Mouse (Mus musculus): ENCODE measurements at regions not wholly inside any gene's neighbourhood (a gene's known extent, or its start where the extent isn't known, plus 50 kb on each side); places are given as distances from the start of the nearest gene placed in this dataset.

GRCm38 (mm10) chr8:26358711-26359136 lies 239.4 kb downstream of the Gm45692 start:
- Histone ChIP-seq H3K4me1 (ENCODE audit: control insufficient read depth, insufficient read depth, low read length) (no peaks in the 10 kb centered on the region), H3K36me3 (ENCODE audit: control insufficient read depth, insufficient read depth, low read length) (no peaks in the 10 kb centered on the region), H3K9me3 (ENCODE audit: control insufficient read depth, low read length) (no peaks in the 10 kb centered on the region), H3K4me3 (ENCODE audit: low read depth, low read length) (no peak overlapping the region), H3K4me2 (no peak overlapping the region), H3K27ac (ENCODE audit: low read depth, low read length) (no peak overlapping the region), H3K9ac (ENCODE audit: low read length) (no peak overlapping the region), H3K27me3 (ENCODE audit: control insufficient read depth, insufficient read depth, low read length) (no peaks in the 10 kb centered on the region)
- WGBS = 83% methylated on average over 13 of the region's 13 CpGs
- DNase-seq (ENCODE audit: low spot score, missing footprints) (no peak), ATAC-seq (ENCODE audit: low FRiP score) (no peak)

DNA sequence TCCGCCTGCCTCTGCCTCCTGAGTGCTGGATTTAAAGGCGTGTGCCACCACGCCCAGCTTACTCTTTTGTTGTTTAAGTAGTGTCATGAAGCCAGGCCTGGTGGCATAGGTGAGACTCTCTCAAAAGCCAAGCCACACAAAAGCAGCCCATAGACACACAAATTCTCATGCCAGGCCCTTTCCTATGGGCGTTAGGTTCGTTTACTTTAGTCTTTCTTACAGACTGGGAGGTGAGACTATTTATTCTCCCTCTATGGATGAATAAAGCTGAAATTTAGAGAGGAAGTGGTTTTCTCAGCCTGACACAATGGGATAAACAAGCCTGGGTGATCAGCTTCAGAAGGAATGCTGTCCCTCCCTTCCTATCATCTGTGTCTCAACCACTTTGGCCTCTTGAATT lies 243.0 kb downstream of the Gm45692 start:
- Histone ChIP-seq H3K4me2 (no peak overlapping the region), H3K4me1 (ENCODE audit: control insufficient read depth, insufficient read depth, low read length) (no peaks in the 10 kb centered on the region), H3K27ac (ENCODE audit: low read depth, low read length) (no peak overlapping the region), H3K36me3 (ENCODE audit: control insufficient read depth, insufficient read depth, low read length) (no peaks in the 10 kb centered on the region), H3K9me3 (ENCODE audit: control insufficient read depth, low read length) (no peaks in the 10 kb centered on the region), H3K4me3 (ENCODE audit: low read depth, low read length) (no peak overlapping the region), H3K27me3 (ENCODE audit: control insufficient read depth, insufficient read depth, low read length) (no peaks in the 10 kb centered on the region), H3K9ac (ENCODE audit: low read length) (no peak overlapping the region)
- DNase-seq (ENCODE audit: low spot score, missing footprints) (no peak), ATAC-seq (ENCODE audit: low FRiP score) (no peak)
- WGBS = 91% methylated on average over 5 of the region's 5 CpGs

DNA sequence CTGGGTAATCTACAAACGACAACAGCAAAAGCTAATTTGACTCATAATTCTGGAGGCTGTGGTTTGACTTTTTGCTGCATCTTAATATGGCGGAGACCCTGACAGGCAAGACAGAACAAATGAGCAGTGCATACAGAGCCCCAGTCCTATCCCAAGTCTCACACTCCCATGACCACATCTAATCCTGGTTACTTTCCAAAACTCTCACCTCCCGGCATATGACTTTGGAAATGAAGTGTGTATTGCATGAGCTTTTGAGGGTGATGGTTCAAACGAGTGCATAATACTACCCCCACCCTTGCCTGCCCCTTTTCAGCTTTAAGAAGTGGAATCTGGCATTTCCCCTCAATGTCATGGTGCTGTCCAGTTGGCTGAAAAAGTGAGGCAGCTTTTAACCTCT lies 244.3 kb downstream of the Gm45692 start:
- Histone ChIP-seq H3K9ac (ENCODE audit: low read length) (no peak overlapping the region), H3K4me3 (ENCODE audit: low read depth, low read length) (no peak overlapping the region), H3K4me1 (ENCODE audit: control insufficient read depth, insufficient read depth, low read length) (no peaks in the 10 kb centered on the region), H3K36me3 (ENCODE audit: control insufficient read depth, insufficient read depth, low read length) (no peaks in the 10 kb centered on the region), H3K9me3 (ENCODE audit: control insufficient read depth, low read length) (no peaks in the 10 kb centered on the region), H3K27me3 (ENCODE audit: control insufficient read depth, insufficient read depth, low read length) (no peaks in the 10 kb centered on the region), H3K4me2 (no peak overlapping the region), H3K27ac (ENCODE audit: low read depth, low read length) (no peak overlapping the region)
- DNase-seq (ENCODE audit: low spot score, missing footprints) = no peak
- WGBS = 88% methylated on average over 4 of the region's 4 CpGs
- ATAC-seq (ENCODE audit: low FRiP score) = no peak

- Histone ChIP-seq H3K36me3 (ENCODE audit: control insufficient read depth, insufficient read depth, low read length) (no peaks in the 10 kb centered on the region), H3K9me3 (ENCODE audit: control insufficient read depth, low read length) (no peaks in the 10 kb centered on the region), H3K27me3 (ENCODE audit: control insufficient read depth, insufficient read depth, low read length) (no peaks in the 10 kb centered on the region), H3K4me2 (no peak overlapping the region), H3K27ac (ENCODE audit: low read depth, low read length) (no peak overlapping the region), H3K9ac (ENCODE audit: low read length) (no peak overlapping the region), H3K4me3 (ENCODE audit: low read depth, low read length) (no peak overlapping the region), H3K4me1 (ENCODE audit: control insufficient read depth, insufficient read depth, low read length) (no peaks in the 10 kb centered on the region)
- WGBS = 73% methylated on average over 4 of the region's 4 CpGs
- ATAC-seq (ENCODE audit: low FRiP score) (no peak), DNase-seq (ENCODE audit: low spot score, missing footprints) (no peak)
These were observed 245.3 kb downstream of the Gm45692 start for GRCm38 (mm10) chr8:26364637-26365036.

DNA sequence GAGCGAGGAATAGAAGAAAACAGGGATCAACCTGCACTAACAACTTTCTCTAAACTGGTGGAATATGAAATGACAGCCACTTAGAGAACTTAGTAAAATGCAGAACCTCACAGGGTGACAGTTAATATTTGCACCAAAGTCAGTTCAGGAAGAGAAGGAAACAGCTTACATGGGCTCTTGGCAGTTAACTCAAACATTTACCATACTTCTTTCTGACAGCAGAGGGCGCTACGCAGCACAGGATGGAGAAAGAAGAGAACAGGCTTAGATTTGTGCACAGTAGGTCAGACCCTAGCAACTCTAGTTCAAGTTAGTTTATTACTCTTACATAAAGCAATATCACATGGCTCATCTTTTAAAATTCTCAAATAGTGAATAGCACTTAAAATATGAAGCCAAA lies 261.3 kb downstream of the Gm45692 start:
- Histone ChIP-seq H3K4me1 (ENCODE audit: control insufficient read depth, insufficient read depth, low read length) (no peaks in the 10 kb centered on the region), H3K36me3 (ENCODE audit: control insufficient read depth, insufficient read depth, low read length) (no peaks in the 10 kb centered on the region), H3K27ac (ENCODE audit: low read depth, low read length) (no peak overlapping the region), H3K27me3 (ENCODE audit: control insufficient read depth, insufficient read depth, low read length) (no peaks in the 10 kb centered on the region), H3K9me3 (ENCODE audit: control insufficient read depth, low read length) (no peaks in the 10 kb centered on the region), H3K4me3 (ENCODE audit: low read depth, low read length) (no peak overlapping the region), H3K4me2 (no peak overlapping the region), H3K9ac (ENCODE audit: low read length) (no peak overlapping the region)
- 33% methylated on average over 3 of the region's 3 CpGs for WGBS
- DNase-seq (ENCODE audit: low spot score, missing footprints) (peak; percentile 93), ATAC-seq (ENCODE audit: low FRiP score) (no peak)

DNA sequence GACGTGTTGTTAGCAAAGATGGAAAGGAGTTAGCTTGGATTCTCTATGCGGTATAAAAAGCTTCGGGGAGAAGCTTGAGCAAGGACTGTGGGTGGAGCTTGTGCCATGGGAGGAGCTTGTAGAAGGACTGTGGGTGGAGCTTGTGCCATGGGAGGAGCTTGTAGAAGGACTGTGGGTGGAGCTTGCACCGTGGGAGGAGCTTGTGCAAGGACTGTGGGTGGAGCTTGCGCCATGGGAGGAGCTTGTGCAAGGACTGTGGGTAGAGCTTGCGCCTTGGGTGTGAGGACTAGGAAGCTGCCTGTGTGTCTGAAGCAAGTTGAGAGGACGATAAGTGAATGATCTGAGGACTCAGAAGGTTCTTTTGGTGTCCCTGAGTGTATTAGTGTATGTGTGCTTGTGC lies 263.1 kb downstream of the Gm45692 start:
- DNase-seq (ENCODE audit: low spot score, missing footprints) (no peak), ATAC-seq (ENCODE audit: low FRiP score) (no peak)
- no peak overlapping the region for H3K27ac ChIP-seq (ENCODE audit: low read depth, low read length)
- H3K36me3 ChIP-seq (ENCODE audit: control insufficient read depth, insufficient read depth, low read length) = no peaks in the 10 kb centered on the region
- no peaks in the 10 kb centered on the region for H3K4me1 ChIP-seq (ENCODE audit: control insufficient read depth, insufficient read depth, low read length)
- no peak overlapping the region for H3K9ac ChIP-seq (ENCODE audit: low read length)
- no peaks in the 10 kb centered on the region for H3K27me3 ChIP-seq (ENCODE audit: control insufficient read depth, insufficient read depth, low read length)
- 87% methylated on average over 7 of the region's 7 CpGs for WGBS
- no peak overlapping the region for H3K4me2 ChIP-seq
- H3K4me3 ChIP-seq (ENCODE audit: low read depth, low read length) = no peak overlapping the region
- no peaks in the 10 kb centered on the region for H3K9me3 ChIP-seq (ENCODE audit: control insufficient read depth, low read length)

DNA sequence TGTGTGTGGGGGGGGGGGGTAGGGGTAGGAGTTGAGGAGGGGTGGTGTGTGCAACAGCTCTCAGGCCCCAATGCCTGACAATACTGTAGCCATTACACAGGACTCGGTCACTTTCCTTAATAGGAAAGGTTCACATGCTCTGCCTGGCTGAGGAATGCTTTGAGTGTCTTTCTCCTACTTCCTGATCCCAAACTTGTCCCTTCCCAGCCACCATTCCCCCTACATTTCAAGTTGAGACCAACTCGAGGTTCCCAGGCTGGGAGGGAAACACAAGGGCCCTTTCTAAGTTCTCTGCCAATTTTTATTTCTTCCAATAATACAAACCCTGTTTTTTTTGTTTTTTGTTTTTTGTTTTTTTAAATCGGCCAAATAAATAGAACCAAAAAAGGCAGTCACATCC lies 264.6 kb downstream of the Gm45692 start:
- Histone ChIP-seq H3K4me1 (ENCODE audit: control insufficient read depth, insufficient read depth, low read length) (no peaks in the 10 kb centered on the region), H3K9ac (ENCODE audit: low read length) (no peak overlapping the region), H3K36me3 (ENCODE audit: control insufficient read depth, insufficient read depth, low read length) (no peaks in the 10 kb centered on the region), H3K4me2 (no peak overlapping the region), H3K27me3 (ENCODE audit: control insufficient read depth, insufficient read depth, low read length) (no peaks in the 10 kb centered on the region), H3K9me3 (ENCODE audit: control insufficient read depth, low read length) (no peaks in the 10 kb centered on the region), H3K4me3 (ENCODE audit: low read depth, low read length) (no peak overlapping the region), H3K27ac (ENCODE audit: low read depth, low read length) (no peak overlapping the region)
- 67% methylated on average over 3 of the region's 3 CpGs for WGBS
- ATAC-seq (ENCODE audit: low FRiP score) (no peak), DNase-seq (ENCODE audit: low spot score, missing footprints) (no peak)

- H3K4me2 ChIP-seq = no peak overlapping the region
- no peaks in the 10 kb centered on the region for H3K4me1 ChIP-seq (ENCODE audit: control insufficient read depth, insufficient read depth, low read length)
- H3K9ac ChIP-seq (ENCODE audit: low read length) = no peak overlapping the region
- DNase-seq (ENCODE audit: low spot score, missing footprints) (no peak), ATAC-seq (ENCODE audit: low FRiP score) (0 out of 2 replicates have a peak, but pooled peaks have one; percentile 52)
- no peaks in the 10 kb centered on the region for H3K36me3 ChIP-seq (ENCODE audit: control insufficient read depth, insufficient read depth, low read length)
- WGBS = 6% methylated on average over 3 of the region's 3 CpGs
- H3K27me3 ChIP-seq (ENCODE audit: control insufficient read depth, insufficient read depth, low read length) = no peaks in the 10 kb centered on the region
- H3K4me3 ChIP-seq (ENCODE audit: low read depth, low read length) = no peak overlapping the region
- H3K9me3 ChIP-seq (ENCODE audit: control insufficient read depth, low read length) = no peaks in the 10 kb centered on the region
- H3K27ac ChIP-seq (ENCODE audit: low read depth, low read length) = no peak overlapping the region
These were observed 265.1 kb downstream of the Gm45692 start for GRCm38 (mm10) chr8:26384305-26384993.

DNA sequence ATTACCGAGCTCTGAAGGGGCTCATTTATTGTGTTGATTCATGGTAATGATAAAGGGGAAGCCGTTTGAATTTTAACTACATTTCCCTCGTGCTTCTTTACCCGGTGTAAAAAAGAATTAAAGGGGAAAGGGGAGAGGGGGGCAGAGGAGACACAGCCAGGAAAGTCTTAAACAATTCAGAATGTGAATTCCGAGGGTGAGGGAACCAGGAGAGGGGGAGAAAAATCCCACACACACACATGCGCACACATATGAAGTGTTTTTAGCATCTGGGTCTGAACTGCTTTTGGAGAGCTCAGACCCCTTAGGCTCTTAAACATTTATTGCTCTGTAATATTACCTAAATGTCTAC lies 265.6 kb downstream of the Gm45692 start:
- no peak overlapping the region for H3K4me3 ChIP-seq (ENCODE audit: low read depth, low read length)
- H3K4me1 ChIP-seq (ENCODE audit: control insufficient read depth, insufficient read depth, low read length) = no peaks in the 10 kb centered on the region
- no peak for DNase-seq (ENCODE audit: low spot score, missing footprints)
- no peaks in the 10 kb centered on the region for H3K9me3 ChIP-seq (ENCODE audit: control insufficient read depth, low read length)
- no peaks in the 10 kb centered on the region for H3K36me3 ChIP-seq (ENCODE audit: control insufficient read depth, insufficient read depth, low read length)
- no peak overlapping the region for H3K27ac ChIP-seq (ENCODE audit: low read depth, low read length)
- H3K27me3 ChIP-seq (ENCODE audit: control insufficient read depth, insufficient read depth, low read length) = no peaks in the 10 kb centered on the region
- no peak for ATAC-seq (ENCODE audit: low FRiP score)
- no peak overlapping the region for H3K4me2 ChIP-seq
- no peak overlapping the region for H3K9ac ChIP-seq (ENCODE audit: low read length)
- 38% methylated on average over 6 of the region's 6 CpGs for WGBS

Measured in midbrain, embryonic 11.5 days (tissue).